Mouse (Mus musculus) small intestine, adult 2 months (tissue): ENCODE data around the gene Hyal3. TPM values are rescaled to one million over a fixed set of nuclear protein-coding genes. Genes with fewer than 3 reads are reported as not detected.
A peak's percentile ranks its signal among the peaks of the same experiment; 100 is the strongest.

Experiments used
- H3K27ac ChIP-seq: fragments of 200-500 bp; 2 replicates; pipeline ENCODE4 v1.5.1; 2012; ENCODE audit warnings: low read depth, low read length, control low read depth, inconsistent platforms; ENCODE audit not compliant: insufficient read depth
- H3K27me3 ChIP-seq: fragments of 200-500 bp; 2 replicates; pipeline ENCODE4 v1.6.1; 2012; ENCODE audit warnings: mild to moderate bottlenecking, moderate library complexity, low read length, inconsistent platforms; ENCODE audit not compliant: control insufficient read depth, insufficient read depth
- H3K36me3 ChIP-seq: fragments of 200-500 bp; 2 replicates; pipeline ENCODE4 v1.6.1; 2012; ENCODE audit warnings: mild to moderate bottlenecking, low read length, control low read depth, inconsistent platforms; ENCODE audit not compliant: control insufficient read depth, insufficient read depth
- H3K4me1 ChIP-seq: fragments of 200-500 bp; 2 replicates; pipeline ENCODE4 v1.6.1; 2012; ENCODE audit warnings: low read length, inconsistent platforms, mixed read lengths; ENCODE audit not compliant: control insufficient read depth, insufficient read depth, insufficient read length
- H3K4me3 ChIP-seq: fragments of 200-500 bp; 2 replicates; pipeline ENCODE4 v1.5.1; 2012; ENCODE audit warnings: low read depth, mild to moderate bottlenecking, control low read depth, inconsistent platforms, low read length, moderate library complexity
- CTCF ChIP-seq: fragments of 200-500 bp; IDR thresholded peaks from 2 replicates; pipeline ENCODE4 v1.5.1; 2012; ENCODE audit warnings: low read depth, mild to moderate bottlenecking, control low read depth, inconsistent platforms, low read length, moderate library complexity, mixed read lengths; ENCODE audit not compliant: insufficient replicate concordance, insufficient read length; ENCODE audit errors: extremely low read depth
- POLR2A ChIP-seq: fragments of 200-500 bp; IDR thresholded peaks from 2 replicates; pipeline ENCODE4 v1.6.1; 2012; ENCODE audit warnings: low read depth, mild to moderate bottlenecking, control low read depth, inconsistent platforms, low read length, moderate library complexity
- WGBS: fragments of 180-500 bp; shearing (Covaris S2); methylation state at CpG from one replicate; pipeline ENCODE4 v1.1.7; 2018; 5-methylcytosine and 5-hydroxymethylcytosine counted together
- polyA plus RNA-seq: library from polyadenylated mRNA; depleted of rRNA; stranded (reverse); fragments of >200 nt; gene quantifications from 2 replicates; pipeline ENCODE4 v1.2.3, GENCODE M21; 2012

The Hyal3 gene
- polyA plus RNA-seq, 1 experiment, result 0.89 TPM

DNA sequence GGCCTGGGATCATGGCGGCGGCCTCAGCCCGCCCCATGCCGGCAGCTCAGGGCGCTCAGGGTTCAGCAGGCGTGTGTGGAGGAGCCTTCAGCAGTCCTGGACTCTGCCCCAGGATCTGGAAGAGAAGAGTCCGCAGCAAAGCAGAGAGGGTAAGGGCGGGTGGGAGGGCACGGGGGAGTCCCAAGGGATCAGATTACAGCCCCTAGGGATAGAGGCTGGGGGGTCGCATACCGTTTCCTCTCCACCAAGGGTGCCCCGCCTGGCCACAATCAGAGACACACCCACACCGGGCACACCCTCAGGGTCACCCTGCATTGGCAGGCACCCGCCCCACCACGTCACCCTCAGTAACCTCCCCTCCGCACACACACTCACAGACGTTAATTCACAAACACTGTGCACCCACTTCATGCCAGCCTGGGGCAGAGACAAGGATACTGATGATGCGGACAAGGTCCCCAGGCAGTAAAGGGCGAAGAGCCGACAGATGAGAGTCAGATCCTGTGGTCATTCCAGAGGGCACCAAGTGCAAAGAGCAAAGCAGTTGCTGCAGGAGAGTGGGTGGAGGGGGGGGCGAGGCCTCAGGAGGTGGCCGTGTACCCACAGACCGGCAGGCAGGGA, 24.5 kb downstream of the Hyal3 start:
- peak overlapping the region; percentile 76 for H3K27ac ChIP-seq
- H3K4me3 ChIP-seq, result peak overlapping the region; percentile 75
- TF ChIP-seq POLR2A, result no peak
- TF ChIP-seq CTCF, result no peak
- peaks cover 9% of the 10 kb centered on the region; the same call in 1 of the 2 replicates for H3K36me3 ChIP-seq
- 29% methylated on average over 23 of the region's 23 CpGs for WGBS
- peaks cover 49% of the 10 kb centered on the region for H3K4me1 ChIP-seq
- no peaks in the 10 kb centered on the region for H3K27me3 ChIP-seq

GRCm38 (mm10) chr9:107606591-107606990, 26.0 kb downstream of the Hyal3 start:
- H3K4me3 ChIP-seq, result peak overlapping the region; percentile 39
- H3K4me1 ChIP-seq, result peaks cover 46% of the 10 kb centered on the region
- WGBS, result 16% methylated on average over 9 of the region's 9 CpGs
- H3K27ac ChIP-seq, result peak overlapping the region; percentile 63
- H3K27me3 ChIP-seq, result no peaks in the 10 kb centered on the region
- 0 out of 2 replicates have a peak, but pooled peaks cover 5% of the 10 kb centered on the region for H3K36me3 ChIP-seq
- no peak for TF ChIP-seq CTCF
- TF ChIP-seq POLR2A, result peak; percentile 34; the same call in 1 of the 2 replicates

- Histone ChIP-seq H3K27me3 (no peaks in the 10 kb centered on the region), H3K27ac (peak overlapping the region; percentile 63), H3K36me3 (0 out of 2 replicates have a peak, but pooled peaks cover 5% of the 10 kb centered on the region), H3K4me3 (peak overlapping the region; percentile 39), H3K4me1 (peaks cover 47% of the 10 kb centered on the region)
- 40% methylated on average over 2 of the region's 2 CpGs for WGBS
- TF ChIP-seq CTCF (no peak), POLR2A (no peak)
Measured at GRCm38 (mm10) chr9:107607036-107607435, 26.4 kb downstream of the Hyal3 start.

DNA sequence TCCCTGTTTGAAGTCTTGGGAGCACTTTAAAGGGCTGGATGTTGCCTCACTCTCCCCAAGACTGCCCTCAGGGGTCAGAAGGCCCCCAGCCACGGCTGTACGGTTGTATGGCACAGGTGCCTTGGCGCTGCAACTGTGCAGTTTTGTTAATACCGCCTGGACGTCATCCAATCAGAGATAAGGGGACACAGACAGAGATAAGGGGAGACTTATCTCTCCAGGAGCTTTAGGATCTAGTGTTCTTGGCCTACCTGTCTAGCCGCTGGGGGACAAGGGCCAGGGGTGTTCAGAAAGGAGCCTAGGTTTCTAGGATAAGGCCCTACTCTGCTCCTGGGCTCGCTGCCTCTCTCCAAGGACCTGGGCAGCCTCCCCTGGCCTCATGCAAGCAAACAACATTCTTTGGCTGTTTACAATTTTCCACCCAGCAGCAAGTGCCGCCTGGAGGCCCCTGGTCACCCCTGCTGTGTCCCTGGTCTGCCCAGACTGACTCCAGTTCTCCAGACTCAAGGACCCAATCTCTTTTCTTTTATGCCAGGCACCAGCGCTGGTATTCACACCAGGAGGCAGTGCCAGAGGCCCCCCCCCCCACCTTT, 27.1 kb downstream of the Hyal3 start:
- TF ChIP-seq CTCF, result no peak
- TF ChIP-seq POLR2A, result no peak
- H3K4me3 ChIP-seq, result peak overlapping the region; percentile 39
- WGBS, result 17% methylated on average over 9 of the region's 9 CpGs

GRCm38 (mm10) chr9:107608741-107609432, 28.3 kb downstream of the Hyal3 start, which contains the start of gene Sema3b:
Gene Sema3b, minus strand, starts transcription at chr9:107609229.
- no peak; the same call in 1 of the 2 replicates for TF ChIP-seq POLR2A
- no peak for TF ChIP-seq CTCF
- H3K27me3 ChIP-seq, result no peaks in the 10 kb centered on the region
- H3K4me3 ChIP-seq, result no peak within 1 kb of the TSS
- H3K27ac ChIP-seq, result no peak within 1 kb of the TSS
- WGBS, result 34% methylated on average over 12 of the region's 12 CpGs
- H3K4me1 ChIP-seq, result peaks cover 39% of the 10 kb centered on the region
- no peaks in the 10 kb centered on the region for H3K36me3 ChIP-seq

More for the DNA sequence above, 27.1 kb downstream of the Hyal3 start:
- peaks cover 45% of the 10 kb centered on the region for H3K4me1 ChIP-seq
- H3K27ac ChIP-seq, result peak overlapping the region; percentile 63
- no peaks in the 10 kb centered on the region for H3K27me3 ChIP-seq
- H3K36me3 ChIP-seq, result 0 out of 2 replicates have a peak, but pooled peaks cover 4% of the 10 kb centered on the region

- no peak overlapping the region for H3K27ac ChIP-seq
- 77% methylated on average over 4 of the region's 4 CpGs for WGBS
- TF ChIP-seq POLR2A (no peak), CTCF (no peak)
- no peaks in the 10 kb centered on the region for H3K27me3 ChIP-seq
- H3K4me1 ChIP-seq, result peaks cover 36% of the 10 kb centered on the region
- H3K36me3 ChIP-seq, result peaks cover 4% of the 10 kb centered on the region
- no peak overlapping the region for H3K4me3 ChIP-seq
Measured at GRCm38 (mm10) chr9:107609433-107609830, 28.8 kb downstream of the Hyal3 start.
